Mouse (Mus musculus): Measurements from ENCODE around the gene Camsap1. TPM values are rescaled to one million over a fixed set of nuclear protein-coding genes. Genes with fewer than 3 reads are reported as not detected.

Gene Camsap1
- total RNA-seq, 2 experiments from 2014 or later: 150 to 159 TPM

GRCm38 (mm10) chr2:25919972-25920371 lies 63.1 kb downstream of the Camsap1 start:
- DNase-seq (ENCODE audit: extremely low spot score in 1 of 2, low spot score in 2 of 2): no peak
- Histone ChIP-seq H3K27ac (no peak overlapping the region; the same call in 1 of the 2 replicates), H3K4me3 (no peak overlapping the region)
- intact Hi-C loops (cut with DNase I): no loop called here
- TF ChIP-seq CTCF (IDR thresholded peaks at IDR 0.05): no peak

GRCm38 (mm10) chr2:25918408-25918807 lies 64.7 kb downstream of the Camsap1 start:
- Histone ChIP-seq H3K4me3 (no peak overlapping the region), H3K27ac (peak overlapping the region; percentile 53; the same call in 1 of the 2 replicates)
- no peak for TF ChIP-seq CTCF (IDR thresholded peaks at IDR 0.05)
- intact Hi-C loops (cut with DNase I): no loop called here
- no peak for DNase-seq (ENCODE audit: extremely low spot score in 1 of 2, low spot score in 2 of 2)

- Histone ChIP-seq H3K4me3 (no peak overlapping the region), H3K27ac (no peak overlapping the region)
- no peak for DNase-seq (ENCODE audit: extremely low spot score in 1 of 2, low spot score in 2 of 2)
- intact Hi-C loops (cut with DNase I): no loop called here
- TF ChIP-seq CTCF (IDR thresholded peaks at IDR 0.05): no peak
These were observed 68.3 kb downstream of the Camsap1 start for GRCm38 (mm10) chr2:25914821-25915220.

GRCm38 (mm10) chr2:25914201-25914600 lies 68.9 kb downstream of the Camsap1 start:
- intact Hi-C loops (cut with DNase I): no loop called here
- no peak; the same call in none of the 2 replicates for TF ChIP-seq CTCF (IDR thresholded peaks at IDR 0.05)
- peak in 1 of 2 experiments; percentile 36 for DNase-seq (ENCODE audit: extremely low spot score in 1 of 2, low spot score in 2 of 2)
- H3K27ac ChIP-seq: no peak overlapping the region
- H3K4me3 ChIP-seq: no peak overlapping the region

- intact Hi-C loops (cut with DNase I): loop anchor here (1.0 kb wide), 3 partner anchors 48 to 77 kb away; no protein-coding TSS in a partner anchor
- no peak overlapping the region for H3K4me3 ChIP-seq
- TF ChIP-seq CTCF (IDR thresholded peaks at IDR 0.05): peak; percentile 60
- peak; percentile 45 to 47 for DNase-seq (ENCODE audit: extremely low spot score in 1 of 2, low spot score in 2 of 2)
- H3K27ac ChIP-seq: no peak overlapping the region
These were observed 69.8 kb downstream of the Camsap1 start for GRCm38 (mm10) chr2:25913247-25913646.

GRCm38 (mm10) chr2:25909872-25910271 lies 73.2 kb downstream of the Camsap1 start:
- TF ChIP-seq CTCF (IDR thresholded peaks at IDR 0.05): no peak
- Histone ChIP-seq H3K27ac (no peak overlapping the region), H3K4me3 (no peak overlapping the region)
- intact Hi-C loops (cut with DNase I): no loop called here
- no peak for DNase-seq (ENCODE audit: extremely low spot score in 1 of 2, low spot score in 2 of 2)

- TF ChIP-seq CTCF (IDR thresholded peaks at IDR 0.05): no peak
- Histone ChIP-seq H3K4me3 (no peak overlapping the region), H3K27ac (no peak overlapping the region)
- no peak for DNase-seq (ENCODE audit: extremely low spot score in 1 of 2, low spot score in 2 of 2)
- intact Hi-C loops (cut with DNase I): no loop called here
These were observed 84.1 kb downstream of the Camsap1 start for GRCm38 (mm10) chr2:25898970-25899369.

GRCm38 (mm10) chr2:25892440-25892839 lies 90.6 kb downstream of the Camsap1 start:
- intact Hi-C loops (cut with DNase I): loop anchor here (5.0 kb wide), 1 partner anchor 40 kb away; no protein-coding TSS in a partner anchor
- Histone ChIP-seq H3K27ac (no peak overlapping the region), H3K4me3 (no peak overlapping the region)
- DNase-seq (ENCODE audit: extremely low spot score in 1 of 2, low spot score in 2 of 2): no peak
- peak; percentile 12; the same call in 1 of the 2 replicates for TF ChIP-seq CTCF (IDR thresholded peaks at IDR 0.05)

GRCm38 (mm10) chr2:25888144-25888543 lies 94.9 kb downstream of the Camsap1 start:
- no peak overlapping the region for H3K4me3 ChIP-seq
- peak; percentile 49 for TF ChIP-seq CTCF (IDR thresholded peaks at IDR 0.05)
- H3K27ac ChIP-seq: no peak overlapping the region
- intact Hi-C loops (cut with DNase I): loop anchor here (2.0 kb wide), 1 partner anchor 51 kb away; no protein-coding TSS in a partner anchor
- DNase-seq (ENCODE audit: extremely low spot score in 1 of 2, low spot score in 2 of 2): no peak

GRCm38 (mm10) chr2:25887226-25887625 lies 95.9 kb downstream of the Camsap1 start:
- intact Hi-C loops (cut with DNase I): no loop called here
- TF ChIP-seq CTCF (IDR thresholded peaks at IDR 0.05): no peak
- no peak overlapping the region for H3K4me3 ChIP-seq
- no peak overlapping the region for H3K27ac ChIP-seq
- no peak for DNase-seq (ENCODE audit: extremely low spot score in 1 of 2, low spot score in 2 of 2)

GRCm38 (mm10) chr2:25884756-25885155 lies 98.3 kb downstream of the Camsap1 start:
- TF ChIP-seq CTCF (IDR thresholded peaks at IDR 0.05): no peak
- Histone ChIP-seq H3K27ac (no peak overlapping the region), H3K4me3 (no peak overlapping the region)
- intact Hi-C loops (cut with DNase I): no loop called here
- DNase-seq (ENCODE audit: extremely low spot score in 1 of 2, low spot score in 2 of 2): no peak

- no peak overlapping the region for H3K27ac ChIP-seq
- H3K4me3 ChIP-seq: no peak overlapping the region
- intact Hi-C loops (cut with DNase I): no loop called here
- no peak for TF ChIP-seq CTCF (IDR thresholded peaks at IDR 0.05)
- DNase-seq (ENCODE audit: extremely low spot score in 1 of 2, low spot score in 2 of 2): no peak
These were observed 100.8 kb downstream of the Camsap1 start for GRCm38 (mm10) chr2:25882276-25882675.

GRCm38 (mm10) chr2:25879061-25879460 lies 104.0 kb downstream of the Camsap1 start:
- H3K27ac ChIP-seq: no peak overlapping the region
- H3K4me3 ChIP-seq: peak overlapping the region; percentile 69
- TF ChIP-seq CTCF (IDR thresholded peaks at IDR 0.05): no peak
- intact Hi-C loops (cut with DNase I): no loop called here
- no peak for DNase-seq (ENCODE audit: extremely low spot score in 1 of 2, low spot score in 2 of 2)
